Mouse (Mus musculus) heart, adult 18-20 months (tissue): ENCODE results near the gene St5. TPM values are rescaled to one million over a fixed set of nuclear protein-coding genes. Genes with fewer than 3 reads are reported as not detected.

Experiments used
- DNase-seq, 2 experiments: peaks; one replicate each; pipeline ENCODE4 v3.0.0; 2021 to 2022; ENCODE audit warnings: mixed read lengths in 1 of 2
- total RNA-seq, 2 experiments: library from RNA; stranded (reverse); gene quantifications; 2 replicates each; pipeline ENCODE4 v1.2.3; 2021

St5 gene
- total RNA-seq, 2 experiments from 2014 or later: 19.3 to 27.9 TPM

GRCm38 (mm10) chr7:109609565-109610345 lies 93.7 kb downstream of the St5 start:
- DNase-seq: no peak

GRCm38 (mm10) chr7:109608831-109609230 lies 94.6 kb downstream of the St5 start:
- no peak for DNase-seq

- DNase-seq: peak in 1 of 2 experiments; percentile 67
These were observed 96.3 kb downstream of the St5 start for GRCm38 (mm10) chr7:109606994-109607610.

GRCm38 (mm10) chr7:109602562-109602961 lies 100.8 kb downstream of the St5 start:
- peak in 1 of 2 experiments; percentile 56 for DNase-seq

- DNase-seq: no peak
These were observed 101.4 kb downstream of the St5 start for GRCm38 (mm10) chr7:109602022-109602421.

GRCm38 (mm10) chr7:109600702-109601101 lies 102.7 kb downstream of the St5 start:
- peak; percentile 85 to 87 for DNase-seq

GRCm38 (mm10) chr7:109599998-109600397 lies 103.4 kb downstream of the St5 start:
- DNase-seq: no peak

GRCm38 (mm10) chr7:109594845-109595531 lies 108.4 kb downstream of the St5 start:
- no peak for DNase-seq

GRCm38 (mm10) chr7:109593992-109594391 lies 109.4 kb downstream of the St5 start:
- no peak for DNase-seq

GRCm38 (mm10) chr7:109592184-109592583 lies 111.2 kb downstream of the St5 start:
- DNase-seq: peak; percentile 53 to 63

- DNase-seq: peak; percentile 63 to 75
These were observed 112.8 kb downstream of the St5 start for GRCm38 (mm10) chr7:109590576-109590975.

GRCm38 (mm10) chr7:109588990-109589389 lies 114.4 kb downstream of the St5 start:
- peak in 1 of 2 experiments; percentile 54 for DNase-seq

GRCm38 (mm10) chr7:109588145-109588544 lies 115.3 kb downstream of the St5 start:
- no peak for DNase-seq

GRCm38 (mm10) chr7:109584467-109584866 lies 118.9 kb downstream of the St5 start:
- no peak for DNase-seq

- no peak for DNase-seq
These were observed 122.9 kb downstream of the St5 start for GRCm38 (mm10) chr7:109580489-109580888.

GRCm38 (mm10) chr7:109579585-109580307 lies 123.7 kb downstream of the St5 start:
- DNase-seq: no peak

- DNase-seq: no peak
These were observed 124.4 kb downstream of the St5 start for GRCm38 (mm10) chr7:109578880-109579584.

GRCm38 (mm10) chr7:109576321-109577314 lies 126.8 kb downstream of the St5 start:
- DNase-seq: peak; percentile 52 to 70

- no peak for DNase-seq
These were observed 129.2 kb downstream of the St5 start for GRCm38 (mm10) chr7:109574166-109574565.

GRCm38 (mm10) chr7:109568391-109568892 lies 135.0 kb downstream of the St5 start:
- DNase-seq: no peak
